Mouse (Mus musculus) limb, embryonic 11.5 days (tissue): Measurements from ENCODE around the gene Tmem72. TPM values are rescaled to one million over a fixed set of nuclear protein-coding genes. Genes with fewer than 3 reads are reported as not detected.

Experiments
- ATAC-seq: fragments of 200-750 bp; cut with Nextera tagmentation; 2 replicates; pipeline ENCODE4 v1.8.0; 2017; ENCODE audit warnings: low read depth; ENCODE audit not compliant: insufficient number of reproducible peaks, low FRiP score, low TSS enrichment
- DNase-seq: peaks from one replicate; pipeline ENCODE4 v3.0.0-alpha.2; 2015; ENCODE audit warnings: low spot score
- H3K27ac ChIP-seq: fragments of 300-500 bp; sonication (generic); replicated peaks from 2 replicates; pipeline ENCODE4 v1.5.1; 2014; ENCODE audit warnings: low read depth, mild to moderate bottlenecking, low read length
- H3K27me3 ChIP-seq: fragments of 300-500 bp; sonication (generic); 2 replicates; pipeline ENCODE4 v1.6.1; 2014; ENCODE audit warnings: mild to moderate bottlenecking, low read length, mixed read lengths; ENCODE audit not compliant: control insufficient read depth, insufficient read depth
- H3K36me3 ChIP-seq: fragments of 300-500 bp; sonication (generic); 2 replicates; pipeline ENCODE4 v1.6.1; 2014; ENCODE audit warnings: mild to moderate bottlenecking, low read length, moderate library complexity, mixed read lengths; ENCODE audit not compliant: control insufficient read depth, insufficient read depth
- H3K4me1 ChIP-seq: fragments of 300-500 bp; sonication (generic); 2 replicates; pipeline ENCODE4 v1.6.1; 2014; ENCODE audit warnings: low read length, mixed read lengths; ENCODE audit not compliant: control insufficient read depth, insufficient read depth
- H3K4me2 ChIP-seq: fragments of 300-500 bp; sonication (generic); 2 replicates; pipeline ENCODE4 v1.6.1; 2014; ENCODE audit warnings: low read depth, mild to moderate bottlenecking, moderate library complexity; ENCODE audit not compliant: severe bottlenecking
- H3K4me3 ChIP-seq: fragments of 300-500 bp; sonication (generic); 2 replicates; pipeline ENCODE4 v1.5.1; 2014; ENCODE audit warnings: low read depth, low read length
- H3K9ac ChIP-seq: fragments of 300-500 bp; sonication (generic); 2 replicates; pipeline ENCODE4 v1.6.1; 2014; ENCODE audit warnings: mild to moderate bottlenecking, low read length
- H3K9me3 ChIP-seq: fragments of 300-500 bp; sonication (generic); 2 replicates; pipeline ENCODE4 v1.6.1; 2016; ENCODE audit warnings: low read length; ENCODE audit not compliant: control insufficient read depth
- WGBS: fragments of 180-500 bp; shearing (Covaris S2); extraction: QIAGEN DNeasy Blood & Tissue Kit; methylation state at CpG from one replicate; pipeline ENCODE4 v1.1.7; 2014; 5-methylcytosine and 5-hydroxymethylcytosine counted together
- polyA plus RNA-seq: library from polyadenylated mRNA; unstranded; fragments of >200 nt; fragmentation: Nextera tagmentation; extraction: Ambion mirVana; gene quantifications from 2 replicates; pipeline ENCODE4 v1.2.1, GENCODE M21; 2014

Gene Tmem72
- polyA plus RNA-seq, 1 experiment from 2014 or later, result 0.04 TPM

DNA sequence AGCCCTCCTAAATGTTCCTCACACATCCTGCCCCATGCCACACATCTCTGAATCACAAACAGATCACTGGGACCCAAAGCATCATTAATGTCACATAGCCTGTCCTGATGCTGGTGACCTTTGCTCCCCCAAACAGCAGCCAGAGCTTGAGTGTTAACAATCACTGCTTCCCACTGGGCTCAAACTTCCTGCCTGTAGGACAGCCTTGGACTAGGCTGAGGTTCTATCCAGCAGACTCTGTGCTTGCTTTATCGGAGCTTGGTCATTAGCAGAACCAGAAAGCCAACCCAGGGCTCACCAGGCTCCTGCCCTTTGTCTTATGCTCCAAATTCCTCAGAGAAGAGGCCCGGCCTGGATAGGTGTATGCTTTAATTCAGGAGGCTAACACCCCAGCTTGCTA is 77.8 kb downstream of the Tmem72 start:
- Histone ChIP-seq H3K4me2 (no peak overlapping the region), H3K9me3 (no peaks in the 10 kb centered on the region), H3K27ac (no peak overlapping the region), H3K9ac (no peak overlapping the region), H3K4me3 (no peak overlapping the region), H3K4me1 (no peaks in the 10 kb centered on the region), H3K36me3 (no peaks in the 10 kb centered on the region), H3K27me3 (no peaks in the 10 kb centered on the region)
- 78% methylated on average over 2 of the region's 2 CpGs for WGBS
- no peak for DNase-seq
- no peak for ATAC-seq

DNA sequence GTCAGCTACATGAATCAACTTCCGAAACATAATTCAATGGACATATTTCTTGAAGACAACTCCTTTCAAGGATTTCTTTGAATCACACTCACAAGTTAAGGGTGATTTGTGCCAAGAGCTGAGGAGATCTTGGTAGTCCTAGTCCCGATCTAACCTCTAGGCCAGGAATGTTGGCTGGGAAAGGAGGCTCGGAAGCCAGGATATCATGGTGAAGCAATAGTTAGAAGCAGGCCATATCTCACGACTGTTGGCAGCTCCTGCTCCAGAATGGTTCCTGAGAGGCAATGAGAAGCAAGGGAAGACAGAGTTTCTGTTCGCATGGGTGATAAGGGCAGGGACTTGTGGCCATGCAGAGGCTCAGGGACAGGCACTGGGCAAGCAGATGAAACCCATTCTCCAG is 79.2 kb downstream of the Tmem72 start:
- no peak for DNase-seq
- no peak overlapping the region for H3K27ac ChIP-seq
- H3K9ac ChIP-seq, result no peak overlapping the region

DNA sequence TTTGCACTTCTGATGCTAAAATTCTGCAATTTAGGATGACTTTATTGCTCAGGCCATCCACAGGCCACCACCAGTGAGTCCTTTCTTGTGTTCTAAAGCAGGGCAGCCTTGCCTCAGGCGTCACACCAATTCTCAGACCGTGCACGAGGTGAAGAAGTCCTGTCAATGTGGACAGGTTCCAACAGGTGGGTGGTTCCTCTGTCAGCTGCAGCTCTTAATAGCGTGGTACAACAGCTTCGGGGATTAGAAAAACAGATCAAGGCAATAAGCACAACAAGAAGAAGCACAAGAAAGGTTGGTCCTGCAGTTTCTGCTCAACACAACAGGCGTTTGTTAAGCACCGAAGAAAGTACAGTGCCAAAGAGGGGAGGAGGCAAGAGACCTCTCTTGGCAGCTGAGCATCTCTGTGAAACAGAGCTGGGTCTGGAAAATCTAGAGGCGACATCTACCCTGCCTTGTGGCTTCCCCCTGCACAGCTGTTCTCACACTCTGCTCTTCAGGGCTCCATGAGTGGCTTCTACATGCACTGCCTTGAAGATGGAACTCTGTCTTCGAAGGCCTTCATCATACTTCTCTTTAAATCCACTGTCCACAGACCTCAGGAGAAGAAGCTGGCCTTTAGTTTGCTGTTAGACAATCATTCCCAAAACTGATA is 80.0 kb downstream of the Tmem72 start:
- no peak for ATAC-seq
- no peak for DNase-seq

More for the DNA sequence above, 79.2 kb downstream of the Tmem72 start:
- Histone ChIP-seq H3K4me1 (no peaks in the 10 kb centered on the region), H3K36me3 (no peaks in the 10 kb centered on the region), H3K9me3 (no peaks in the 10 kb centered on the region), H3K4me2 (no peak overlapping the region), H3K27me3 (no peaks in the 10 kb centered on the region), H3K4me3 (no peak overlapping the region)
- 87% methylated on average over 5 of the region's 5 CpGs for WGBS
- ATAC-seq, result no peak

DNA sequence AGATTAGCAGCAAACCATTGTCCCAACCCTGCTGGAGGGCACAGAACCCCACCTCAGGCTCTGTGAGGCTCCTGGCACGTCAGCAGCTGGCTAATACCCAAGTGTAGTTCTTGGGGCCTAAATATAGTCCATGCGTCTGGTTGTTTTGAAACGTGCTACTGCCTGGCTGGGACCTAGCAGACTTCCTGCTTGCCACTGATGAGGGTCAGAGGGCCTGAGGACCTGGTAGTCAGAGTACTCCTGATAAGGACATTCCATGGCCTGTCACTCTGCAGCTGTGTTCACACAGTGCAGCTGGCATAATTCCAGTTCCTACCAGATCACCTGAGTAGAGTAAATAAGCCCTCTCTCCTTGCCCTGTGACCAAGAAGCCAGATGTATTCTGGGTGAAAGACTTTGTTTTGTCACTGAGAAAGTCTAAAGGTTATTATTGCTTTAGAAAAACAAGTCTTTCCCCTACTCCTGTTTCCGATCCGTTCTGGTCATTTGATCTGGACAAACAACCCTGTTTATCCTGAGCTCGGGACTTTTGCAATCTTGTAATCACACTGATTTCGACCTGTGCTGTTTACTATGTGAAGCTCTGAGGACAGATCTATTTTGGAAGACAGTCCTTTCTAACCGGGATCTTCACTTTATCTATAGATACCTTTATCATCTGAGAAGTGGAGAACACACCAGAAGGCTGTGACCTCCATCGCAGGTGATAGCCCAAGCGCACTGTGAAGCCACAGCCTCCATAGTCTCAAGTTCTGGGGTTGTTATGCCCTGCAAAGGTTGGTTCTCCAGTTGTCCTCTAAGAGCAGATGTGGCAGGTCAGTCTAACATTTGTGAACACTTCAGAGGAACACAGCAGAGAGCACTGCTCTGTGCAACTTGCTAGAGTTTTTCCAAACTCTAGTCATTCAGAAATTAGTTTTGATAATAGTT is 81.2 kb downstream of the Tmem72 start:
- H3K4me1 ChIP-seq, result no peaks in the 10 kb centered on the region

More for the DNA sequence above, 80.0 kb downstream of the Tmem72 start:
- Histone ChIP-seq H3K4me3 (no peak overlapping the region), H3K4me2 (no peak overlapping the region), H3K36me3 (no peaks in the 10 kb centered on the region), H3K27ac (no peak overlapping the region), H3K9ac (no peak overlapping the region), H3K4me1 (no peaks in the 10 kb centered on the region), H3K9me3 (no peaks in the 10 kb centered on the region), H3K27me3 (no peaks in the 10 kb centered on the region)
- WGBS, result 78% methylated on average over 9 of the region's 9 CpGs

DNA sequence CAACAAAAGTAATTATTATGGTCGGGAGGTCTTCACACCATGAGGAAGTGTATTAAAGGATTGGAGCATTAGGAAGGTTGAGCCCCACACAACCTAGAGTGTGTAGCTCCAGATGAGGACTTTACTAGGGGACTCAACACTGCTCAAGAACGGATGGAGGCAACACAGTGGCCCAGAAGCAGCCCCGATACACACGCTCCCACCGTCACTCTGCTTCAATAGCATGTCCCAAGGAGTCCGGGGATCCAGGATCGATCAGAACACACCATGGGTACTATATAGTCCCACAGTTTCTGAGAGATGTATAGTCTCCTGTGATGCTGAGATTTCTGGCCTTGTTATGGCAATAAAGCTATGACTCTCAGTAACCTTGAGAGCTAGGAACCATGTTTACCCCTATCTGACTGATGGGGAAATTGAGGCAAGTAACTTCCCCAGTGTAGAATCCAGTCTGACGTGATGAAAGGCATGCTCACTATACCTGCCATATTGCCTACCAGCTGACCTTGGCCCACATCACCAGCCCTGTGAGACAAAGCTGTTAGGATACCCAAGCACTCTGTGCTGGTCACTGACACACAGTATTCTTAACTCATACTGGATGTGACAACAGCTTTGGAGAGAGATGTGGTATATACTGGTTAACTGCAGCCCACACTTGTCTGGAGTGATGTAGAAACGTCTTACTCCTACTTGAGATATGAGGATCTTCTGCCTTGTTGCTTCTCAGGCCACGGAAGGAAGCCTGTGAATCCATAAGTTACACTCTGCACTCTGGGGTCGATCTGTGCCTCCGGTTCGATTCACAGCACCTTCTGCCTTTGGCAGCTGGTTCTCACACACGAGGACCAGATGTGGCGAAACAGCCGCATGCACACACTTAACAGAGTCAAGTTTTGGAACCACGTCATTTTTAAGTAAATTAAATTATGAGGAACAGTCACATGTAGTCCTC is 82.7 kb downstream of the Tmem72 start:
- no peaks in the 10 kb centered on the region for H3K36me3 ChIP-seq
- H3K4me3 ChIP-seq, result no peak overlapping the region
- H3K27ac ChIP-seq, result no peak overlapping the region
- no peaks in the 10 kb centered on the region for H3K9me3 ChIP-seq
- H3K27me3 ChIP-seq, result no peaks in the 10 kb centered on the region
- DNase-seq, result no peak
- no peak overlapping the region for H3K4me2 ChIP-seq
- 89% methylated on average over 17 of the region's 17 CpGs for WGBS
- H3K4me1 ChIP-seq, result no peaks in the 10 kb centered on the region
- H3K9ac ChIP-seq, result no peak overlapping the region
- ATAC-seq, result no peak

More for the DNA sequence above, 81.2 kb downstream of the Tmem72 start:
- Histone ChIP-seq H3K36me3 (no peaks in the 10 kb centered on the region), H3K9ac (no peak overlapping the region), H3K4me2 (no peak overlapping the region), H3K27ac (no peak overlapping the region), H3K27me3 (no peaks in the 10 kb centered on the region), H3K4me3 (no peak overlapping the region), H3K9me3 (no peaks in the 10 kb centered on the region)
- WGBS, result 74% methylated on average over 10 of the region's 10 CpGs
- no peak for ATAC-seq
- no peak for DNase-seq

DNA sequence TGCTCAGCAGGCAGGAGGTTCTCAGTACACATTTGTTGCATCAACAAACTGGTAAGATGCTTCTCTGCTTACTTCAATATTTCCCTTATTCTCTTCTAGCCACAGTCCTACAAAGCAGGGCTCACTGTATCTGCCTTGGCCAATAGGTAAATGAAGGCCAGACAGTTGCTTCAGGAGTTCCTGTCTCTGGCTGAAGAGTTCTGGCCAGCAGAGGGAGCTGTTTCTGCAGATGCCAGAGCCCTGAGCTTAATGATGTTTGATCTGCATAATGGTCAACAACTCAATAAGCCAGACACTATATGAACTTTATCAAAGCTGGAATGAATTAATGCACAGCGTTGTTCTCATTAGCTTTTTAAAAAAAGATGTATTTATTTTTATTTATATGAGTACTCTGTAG is 84.6 kb downstream of the Tmem72 start:
- 42% methylated on average over 1 of the region's 1 CpGs for WGBS
- H3K27me3 ChIP-seq, result no peaks in the 10 kb centered on the region
- DNase-seq (peak; percentile 72), ATAC-seq (no peak)
- no peaks in the 10 kb centered on the region for H3K4me1 ChIP-seq
- H3K9me3 ChIP-seq, result no peaks in the 10 kb centered on the region
- H3K4me3 ChIP-seq, result no peak overlapping the region
- no peak overlapping the region for H3K27ac ChIP-seq
- H3K4me2 ChIP-seq, result no peak overlapping the region
- H3K36me3 ChIP-seq, result no peaks in the 10 kb centered on the region
- no peak overlapping the region for H3K9ac ChIP-seq

DNA sequence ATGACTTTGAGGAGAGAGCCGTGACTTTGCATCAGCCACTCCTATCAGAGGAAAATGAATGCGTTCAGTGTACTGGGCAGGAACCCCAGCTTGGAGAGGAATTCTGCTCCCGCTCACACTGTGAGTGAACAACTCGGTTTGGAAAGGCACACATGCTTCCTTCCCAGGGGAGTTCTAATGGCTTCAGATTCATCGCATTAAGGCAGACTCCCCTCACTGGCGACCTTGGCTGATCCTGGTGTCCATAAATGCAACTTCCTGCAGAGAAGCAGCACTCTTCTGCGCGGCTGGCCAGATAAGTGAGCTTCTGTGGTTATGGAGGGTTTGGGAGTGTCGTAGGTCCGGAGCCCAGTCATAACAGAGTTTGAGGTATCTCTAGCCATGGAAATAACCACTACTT is 86.9 kb downstream of the Tmem72 start:
- Histone ChIP-seq H3K9me3 (no peaks in the 10 kb centered on the region), H3K27ac (no peak overlapping the region)

More for the DNA sequence above, 86.9 kb downstream of the Tmem72 start:
- ATAC-seq, result no peak
- 93% methylated on average over 10 of the region's 10 CpGs for WGBS
- Histone ChIP-seq H3K36me3 (0 out of 2 replicates have a peak, but pooled peaks cover 3% of the 10 kb centered on the region), H3K9ac (no peak overlapping the region), H3K4me3 (no peak overlapping the region), H3K4me1 (no peaks in the 10 kb centered on the region), H3K27me3 (no peaks in the 10 kb centered on the region), H3K4me2 (no peak overlapping the region)
- DNase-seq, result no peak
